Mouse (Mus musculus) right cerebral cortex, postnatal 36 days (tissue): ENCODE results near the gene Synpo2.
A peak's percentile ranks its signal among the peaks of the same experiment; 100 is the strongest.

ENCODE experiments used
- DNase-seq, 2 experiments: peaks; one replicate each; pipeline ENCODE4 v3.0.0; 2022; ENCODE audit warnings: low spot score in 2 of 2, mixed read lengths in 1 of 2

Synpo2 gene

DNA sequence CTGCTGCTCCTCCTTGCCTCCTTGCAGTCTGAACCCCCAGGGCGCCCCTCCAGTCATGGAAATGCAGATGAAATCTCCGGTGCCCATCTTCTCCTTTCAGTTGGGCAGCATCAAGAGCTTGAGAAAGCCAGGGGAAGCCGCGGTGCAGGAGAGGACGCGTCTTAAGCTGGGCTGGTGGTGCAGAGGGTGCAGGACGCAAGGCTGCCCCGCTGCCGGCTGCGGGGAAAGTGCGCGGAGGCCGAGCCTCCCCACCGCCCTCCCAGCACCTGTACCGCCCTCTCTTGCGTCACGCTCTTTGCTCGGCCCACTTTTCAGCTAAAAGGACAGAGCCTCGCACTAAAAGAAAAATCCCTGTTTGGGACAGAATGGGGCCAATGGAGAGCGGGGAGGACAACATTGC lies at the start of gene Synpo2:
Synpo2 (minus strand) TSS at position 229 of the 400 bp plus-strand sequence.
- peak; percentile 8 to 20 for DNase-seq

DNA sequence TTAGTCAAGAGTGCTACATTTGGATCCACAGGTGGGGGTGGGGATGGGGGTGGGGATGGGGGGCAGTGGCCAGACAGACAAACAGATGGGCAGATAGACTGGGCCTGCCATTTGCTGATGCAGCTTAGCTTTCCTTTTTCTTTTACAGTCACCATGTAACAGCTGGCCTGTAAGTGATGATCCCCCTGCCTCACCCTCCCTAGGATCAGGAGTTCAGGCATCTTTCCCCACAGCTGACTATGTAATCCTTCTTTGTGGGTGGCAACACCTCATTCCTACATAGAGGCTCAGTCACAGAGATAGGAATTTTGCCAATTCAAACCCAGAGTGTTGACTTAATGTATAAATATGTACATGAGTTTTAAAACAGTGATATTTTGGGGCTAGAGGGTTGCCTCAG lies 49.7 kb upstream of the Synpo2 start:
- no peak for DNase-seq

DNA sequence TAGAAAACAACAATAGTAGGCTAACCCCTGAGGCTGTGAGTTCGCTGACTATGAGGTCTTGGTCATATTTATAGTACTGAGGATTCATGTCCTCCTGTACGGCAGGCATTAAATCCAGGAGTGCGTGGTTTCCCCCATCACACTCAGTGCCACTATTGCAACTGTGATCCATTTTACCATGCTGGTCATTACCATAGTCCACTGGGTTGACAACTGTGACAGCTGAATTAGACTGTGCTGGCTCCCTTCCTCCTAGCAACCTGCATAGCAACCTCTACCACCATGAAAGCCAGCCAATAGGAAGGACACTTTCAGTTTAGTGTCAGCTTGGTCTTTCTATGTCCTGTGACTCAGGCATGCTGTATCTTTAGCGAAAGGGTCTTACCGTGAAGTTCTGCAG lies 48.3 kb upstream of the Synpo2 start:
- DNase-seq, result no peak

DNA sequence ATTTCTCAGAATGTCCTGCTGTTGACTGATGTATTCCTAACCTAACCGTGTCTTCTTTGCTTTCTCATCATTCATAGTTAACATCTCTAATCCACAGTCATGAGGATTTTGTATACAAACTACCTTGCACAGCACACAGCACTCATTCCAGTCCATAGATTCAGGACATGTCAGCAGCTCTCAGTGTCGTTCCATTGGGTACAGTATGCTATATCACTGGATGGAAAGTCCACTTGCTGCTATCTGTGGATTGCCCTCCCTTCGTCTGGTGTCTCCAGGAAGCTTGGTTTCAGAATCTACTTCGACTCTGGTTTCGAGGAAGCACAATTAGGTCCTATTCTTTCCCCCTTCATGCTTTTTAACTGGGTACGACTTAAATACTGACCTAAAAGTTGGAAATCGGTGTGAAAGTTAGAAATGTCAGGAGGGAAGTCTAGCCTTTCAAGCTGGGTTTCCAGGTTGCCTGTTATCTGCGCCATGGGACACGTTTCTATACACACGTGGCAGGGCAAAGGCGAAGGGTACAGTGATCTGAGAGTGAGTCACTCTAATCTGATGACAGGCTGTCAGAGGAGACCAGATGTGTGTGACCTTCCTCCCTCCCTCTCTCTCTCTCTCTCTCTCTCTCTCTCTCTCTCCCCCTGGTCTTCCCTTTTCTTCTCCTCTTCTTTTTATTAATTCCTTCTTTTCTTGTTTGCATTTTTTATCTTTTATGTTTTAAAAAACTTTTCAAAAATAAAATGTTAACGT lies 47.1 kb upstream of the Synpo2 start:
- no peak for DNase-seq

DNA sequence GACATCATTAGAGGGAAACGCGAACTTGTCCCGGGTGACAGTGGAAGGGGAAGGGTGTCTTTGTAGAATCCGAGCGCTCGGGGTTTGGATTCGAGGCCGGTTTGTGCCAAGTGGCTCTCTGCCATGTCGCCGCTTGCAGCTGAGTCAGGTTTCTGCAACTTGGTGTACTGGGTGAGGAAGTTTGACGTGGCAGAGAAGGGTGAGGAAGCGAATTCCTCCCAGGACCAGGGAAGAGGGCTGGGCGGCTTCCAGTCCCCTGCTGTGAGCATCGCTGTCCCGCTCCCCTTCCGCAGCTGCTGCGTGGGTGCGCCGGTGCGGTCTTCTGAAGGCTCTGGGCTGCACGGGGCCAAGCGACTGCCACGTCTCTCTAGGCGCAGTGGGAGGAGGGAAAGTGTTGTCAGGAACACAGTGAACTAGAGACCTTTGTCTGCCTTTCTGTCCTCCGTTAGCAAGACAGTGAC lies 31.8 kb upstream of the Synpo2 start:
- DNase-seq, result peak; percentile 12 to 29

DNA sequence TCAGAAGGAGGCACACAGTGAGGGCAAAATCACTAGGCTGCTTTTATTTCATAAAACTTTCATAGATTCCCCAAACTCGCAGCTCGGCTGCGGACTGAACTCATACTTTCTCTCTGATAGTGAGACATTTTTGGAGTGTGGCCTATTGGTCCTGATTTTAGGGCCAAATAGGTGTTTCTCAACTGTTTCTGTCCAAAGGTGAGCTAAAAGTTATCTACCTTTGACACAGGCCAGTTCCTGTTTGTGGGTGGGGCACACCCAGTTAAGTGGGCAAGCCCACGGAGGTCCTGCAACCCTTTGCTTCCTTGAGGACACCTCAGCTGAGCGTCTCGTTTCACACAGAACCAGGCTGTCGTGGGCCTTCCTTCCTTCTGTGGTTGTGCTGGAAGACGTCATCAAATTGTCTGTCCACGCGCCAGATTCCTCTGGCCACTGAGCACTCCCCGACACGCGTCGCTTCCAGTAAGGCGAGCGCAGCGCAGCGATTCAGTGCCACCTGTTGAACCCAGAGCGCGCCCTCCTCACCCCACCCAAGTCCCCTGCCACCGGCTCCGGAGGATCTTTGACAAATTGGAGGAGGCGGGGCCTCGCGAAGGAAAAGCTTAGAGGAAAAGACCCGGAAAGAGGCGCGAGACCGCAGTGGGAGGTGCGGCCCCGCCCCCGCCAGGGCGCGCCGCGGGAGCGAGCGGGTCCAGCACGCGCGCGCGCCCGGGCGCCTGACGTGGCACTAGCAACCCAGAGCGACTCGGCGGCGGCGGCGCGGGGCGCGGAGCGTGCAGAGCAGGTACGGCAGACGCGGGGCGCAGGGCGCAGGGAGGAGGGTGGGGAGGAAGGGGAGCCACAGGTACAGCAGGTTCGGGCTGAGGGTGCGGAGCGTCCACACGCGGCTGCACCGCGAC lies 31.1 kb upstream of the Synpo2 start, which contains the start of gene Sec24d:
Sec24d (plus strand) TSS at position 703 of the 899 bp plus-strand sequence.
- DNase-seq, result peak; percentile 65 to 69

DNA sequence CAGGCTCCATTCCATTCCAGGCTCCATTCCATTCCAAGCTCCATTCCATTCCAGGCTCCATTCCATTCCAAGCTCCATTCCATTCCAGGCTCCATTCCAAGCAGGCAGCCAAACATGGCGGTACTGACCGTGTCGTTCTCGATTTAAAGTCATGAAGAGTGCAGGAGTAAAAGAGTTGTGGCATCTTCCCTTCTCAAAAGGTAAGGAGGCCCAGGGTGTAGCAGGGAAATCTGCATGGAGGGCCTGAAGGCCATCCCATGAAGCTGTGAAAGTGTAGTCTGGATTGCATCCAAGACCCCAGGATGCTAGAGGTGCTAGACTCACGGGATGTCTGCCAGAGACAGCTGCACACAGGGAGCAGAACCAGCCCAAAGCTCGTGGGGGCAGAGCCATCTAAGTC lies 28.8 kb upstream of the Synpo2 start:
- no peak for DNase-seq

DNA sequence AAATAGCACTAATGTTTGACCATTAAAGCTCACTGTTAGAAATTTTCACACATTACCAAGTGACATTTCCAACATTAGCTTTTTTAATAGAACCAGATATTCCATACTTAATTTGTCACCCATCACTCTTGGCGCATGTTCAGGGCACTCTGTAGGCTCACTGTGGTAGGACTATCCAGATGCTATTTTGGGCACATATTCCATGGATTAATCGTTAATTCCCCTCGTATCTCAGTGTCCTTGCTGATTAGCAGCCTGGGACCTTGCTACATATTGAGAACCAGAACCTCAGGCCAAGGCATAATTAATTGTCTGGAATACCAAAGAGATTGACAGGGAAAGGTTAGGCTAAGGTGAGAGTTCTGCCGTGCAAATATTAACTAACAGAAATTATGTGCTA lies 22.8 kb upstream of the Synpo2 start:
- DNase-seq, result no peak

DNA sequence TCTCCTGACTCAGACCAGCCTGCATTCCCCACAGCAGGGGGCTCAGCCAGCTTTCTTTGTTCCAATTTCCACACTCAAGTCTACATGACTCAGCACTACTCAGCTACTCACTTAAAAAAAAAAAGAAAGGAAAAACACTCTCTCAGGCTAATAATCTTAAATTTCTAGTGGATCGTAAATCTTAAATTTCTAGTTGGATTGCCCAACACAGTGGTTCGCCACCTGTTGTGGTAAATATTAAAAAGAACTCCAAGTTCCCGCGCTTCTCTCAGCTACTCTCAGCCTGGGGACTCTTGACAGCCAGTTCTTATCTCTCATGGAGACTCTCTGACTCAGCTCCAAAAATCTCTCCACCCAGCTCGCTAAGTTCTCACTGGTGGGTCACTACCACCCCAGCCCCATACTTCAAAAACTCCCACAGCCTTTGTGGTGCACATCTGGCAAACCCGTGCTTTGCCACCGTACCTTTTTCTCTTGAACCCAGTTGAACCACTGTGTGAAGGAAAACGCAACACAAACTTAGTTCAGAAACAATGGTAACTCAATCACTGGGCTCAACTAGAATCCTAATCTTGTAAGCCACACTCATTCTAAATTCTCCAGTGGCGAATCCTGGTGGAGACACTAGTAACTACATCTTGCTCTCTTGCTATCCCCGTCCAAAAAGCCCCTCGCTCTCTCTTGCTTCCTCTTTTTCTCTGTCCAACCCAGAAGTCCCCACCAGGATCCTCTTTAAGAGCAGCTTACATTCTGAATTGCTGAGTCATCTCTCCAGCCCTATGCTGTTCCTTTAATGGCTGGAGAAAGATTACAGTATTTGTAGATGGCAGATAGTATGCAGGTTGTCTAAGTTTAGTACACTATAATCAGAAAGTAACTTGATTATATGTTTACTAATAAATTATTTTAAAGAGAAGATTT lies 20.5 kb upstream of the Synpo2 start:
- DNase-seq, result no peak

DNA sequence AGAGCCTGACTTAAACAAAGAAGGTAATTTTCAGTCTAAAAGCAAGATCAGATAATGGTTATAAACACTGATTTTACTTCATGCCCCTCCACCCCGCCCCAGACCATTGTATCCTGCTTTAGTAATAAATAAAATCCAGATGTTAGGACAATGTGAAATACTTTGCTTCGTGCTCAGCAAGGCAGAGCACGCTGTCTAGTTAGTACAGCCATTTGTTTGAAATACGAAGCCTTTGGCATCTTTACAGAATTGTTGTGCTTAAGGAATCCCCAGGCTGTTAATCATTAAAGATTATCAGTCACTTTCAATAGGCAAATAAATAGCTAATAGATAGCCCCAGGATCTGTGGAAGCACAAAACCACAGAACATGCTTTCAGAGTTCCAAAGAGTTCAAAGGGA lies 9.7 kb upstream of the Synpo2 start:
- no peak for DNase-seq

DNA sequence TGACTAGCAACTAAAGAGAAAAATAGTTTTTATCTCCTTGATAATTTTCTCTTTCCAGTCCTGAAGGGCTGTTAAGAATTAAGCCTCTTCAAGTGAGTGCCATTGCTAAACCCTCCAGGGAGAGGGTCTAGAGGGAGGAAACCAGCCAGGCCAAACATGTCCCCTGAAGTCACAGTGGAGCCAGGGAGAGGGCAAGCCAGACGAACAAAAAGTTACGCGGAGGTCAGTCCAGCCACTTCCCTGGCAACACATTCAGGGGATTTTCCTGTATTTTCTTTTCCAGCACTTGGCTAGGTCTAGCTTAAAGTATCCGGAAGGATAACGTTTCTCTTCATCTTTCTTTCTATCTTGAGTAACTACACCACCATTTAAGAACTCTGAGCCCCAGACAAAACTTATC lies 8.4 kb upstream of the Synpo2 start:
- DNase-seq, result no peak

DNA sequence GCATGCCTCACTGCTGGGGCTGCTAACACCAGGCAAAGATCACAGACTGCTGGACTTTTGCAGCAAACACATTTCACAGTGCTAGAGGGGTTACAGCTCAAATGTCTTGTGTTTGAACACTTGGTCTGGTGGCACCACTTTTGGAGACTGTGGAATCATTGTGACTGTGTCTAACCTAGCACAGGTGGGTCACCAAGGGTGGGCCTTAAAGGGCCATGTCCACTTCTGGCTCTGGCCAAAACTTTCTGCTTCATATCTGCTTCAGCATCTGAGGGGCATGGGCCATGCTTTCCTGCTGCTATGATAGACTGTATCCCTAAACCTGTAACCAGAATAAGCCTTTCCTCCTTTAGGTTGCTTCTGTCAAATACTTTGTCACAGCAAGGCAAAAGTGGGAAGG lies 1.5 kb upstream of the Synpo2 start:
- no peak for DNase-seq

DNA sequence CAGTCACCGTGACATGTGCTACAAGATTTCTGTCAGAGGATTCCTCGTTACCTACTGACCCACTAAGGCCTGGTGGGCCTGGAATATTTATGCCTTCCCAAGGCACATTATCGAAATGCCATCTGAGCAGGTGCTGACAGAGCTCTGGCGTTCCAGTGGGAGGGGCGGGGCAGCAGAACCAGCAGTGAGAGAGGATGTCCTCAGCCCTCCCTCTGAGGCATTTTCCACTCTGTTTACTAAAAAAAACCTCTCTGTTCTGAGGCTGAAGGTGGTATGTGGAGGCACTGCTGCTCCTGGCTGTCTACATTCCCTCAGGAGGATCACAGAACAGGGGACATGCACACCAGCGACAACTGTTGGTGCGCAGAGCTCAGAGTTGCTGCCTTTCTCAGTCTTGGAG lies 1.1 kb upstream of the Synpo2 start:
- no peak for DNase-seq

DNA sequence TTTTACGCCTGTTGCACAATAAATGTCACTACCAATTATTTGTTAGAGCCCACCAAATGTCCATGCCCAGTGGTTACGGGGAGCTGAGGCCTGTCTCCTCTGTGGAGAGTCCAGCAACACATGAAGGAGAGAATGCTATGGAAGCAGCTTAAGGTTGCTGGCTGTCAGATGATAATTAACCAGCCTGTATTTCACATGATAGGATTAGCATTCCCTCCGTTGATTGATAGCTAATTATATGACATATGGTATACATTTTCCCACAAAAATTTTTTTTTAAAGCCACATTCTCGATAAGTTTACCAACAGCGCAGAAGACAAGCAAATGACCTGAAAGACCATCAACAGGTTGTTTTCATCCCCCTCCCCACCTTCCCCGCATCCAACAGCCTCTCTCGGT lies 454 bp downstream of the Synpo2 start:
- no peak for DNase-seq

DNA sequence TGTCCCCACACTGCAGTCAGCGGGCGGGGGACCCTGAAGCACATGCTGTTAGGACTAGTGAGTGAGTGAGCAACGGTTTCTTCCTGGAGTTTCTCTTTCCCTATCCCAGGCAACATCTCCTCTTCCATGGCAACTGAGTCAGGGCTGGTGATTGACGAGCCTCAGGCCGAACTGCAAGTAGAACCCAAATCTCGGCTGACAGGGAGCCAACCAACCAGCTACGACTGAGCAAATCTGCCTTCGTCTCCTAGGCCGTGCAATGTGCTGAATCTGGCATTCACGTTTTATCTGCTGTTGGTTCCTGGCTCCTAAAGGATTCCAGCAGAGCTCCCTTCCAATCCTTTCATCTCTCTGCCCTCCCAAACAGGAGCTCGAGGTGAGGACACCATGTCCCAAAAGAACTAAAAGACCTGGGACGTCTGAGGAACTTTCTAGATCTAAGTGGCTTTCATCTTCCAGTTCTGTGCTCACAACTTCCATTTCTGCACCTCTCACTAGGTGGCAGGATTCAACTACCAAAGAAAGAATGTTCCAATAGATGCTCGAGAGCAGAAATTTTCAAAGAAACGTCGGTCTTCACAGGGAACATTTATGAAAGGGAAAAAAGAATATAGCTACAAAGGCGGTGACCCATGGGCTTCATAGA lies 1.6 kb downstream of the Synpo2 start:
- DNase-seq, result peak; percentile 12 to 18

DNA sequence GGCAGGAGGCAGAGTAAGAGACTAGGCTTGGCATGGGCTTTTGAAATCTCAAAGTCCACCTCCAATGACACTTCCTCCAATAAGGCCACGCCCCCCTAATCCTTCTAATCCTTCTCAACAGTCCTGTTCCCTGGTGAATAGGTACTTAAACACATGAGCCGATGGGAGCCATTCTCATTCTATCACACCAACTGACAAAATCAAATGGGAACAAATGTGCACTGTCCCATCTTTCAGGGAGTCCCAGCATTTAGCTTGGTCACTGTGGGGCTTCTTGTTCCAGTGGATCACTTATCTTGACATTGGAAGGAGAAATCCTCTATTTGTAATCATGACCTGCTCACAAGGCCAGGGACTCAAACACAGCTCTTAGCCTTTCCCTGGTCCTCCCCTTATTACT lies 4.3 kb downstream of the Synpo2 start:
- no peak for DNase-seq

DNA sequence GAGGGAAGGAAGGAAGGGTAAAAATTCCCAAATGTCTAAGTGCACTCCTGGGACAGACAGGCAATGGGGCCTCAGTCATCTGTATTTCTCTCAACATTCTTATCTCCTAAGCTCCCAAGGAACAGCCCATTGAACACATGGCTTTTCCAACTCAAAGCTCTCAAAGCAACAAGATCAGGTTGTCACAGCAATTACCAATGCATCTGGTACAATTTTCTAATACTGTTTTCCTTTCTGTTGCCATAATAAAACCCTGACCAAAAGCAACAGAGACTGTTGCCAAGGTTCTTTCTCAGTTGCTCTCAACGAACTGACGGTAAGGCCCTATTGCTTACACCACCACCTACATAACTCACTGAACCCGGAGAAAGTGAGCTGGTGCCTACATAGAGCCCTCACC lies 8.7 kb downstream of the Synpo2 start:
- DNase-seq, result no peak

DNA sequence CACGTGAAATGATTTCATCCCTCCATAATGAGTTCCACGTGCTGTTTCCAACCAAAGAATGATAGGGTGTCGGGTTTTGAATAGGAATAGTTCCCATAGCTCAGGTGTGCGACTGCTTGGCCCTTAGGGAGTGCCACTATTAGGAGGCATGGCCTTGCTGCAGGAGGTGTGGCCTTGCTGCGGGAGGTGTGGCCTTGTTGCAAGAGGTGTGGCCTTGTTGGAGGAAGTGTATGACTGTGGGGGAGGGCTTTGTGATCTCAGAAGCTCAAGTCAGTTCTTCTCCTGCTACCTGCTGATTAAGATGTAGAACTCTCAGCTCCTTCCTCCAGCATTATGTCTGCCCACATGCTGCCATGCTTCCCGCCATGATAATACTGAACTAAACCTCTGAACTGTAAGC lies 17.3 kb downstream of the Synpo2 start:
- DNase-seq, result no peak

DNA sequence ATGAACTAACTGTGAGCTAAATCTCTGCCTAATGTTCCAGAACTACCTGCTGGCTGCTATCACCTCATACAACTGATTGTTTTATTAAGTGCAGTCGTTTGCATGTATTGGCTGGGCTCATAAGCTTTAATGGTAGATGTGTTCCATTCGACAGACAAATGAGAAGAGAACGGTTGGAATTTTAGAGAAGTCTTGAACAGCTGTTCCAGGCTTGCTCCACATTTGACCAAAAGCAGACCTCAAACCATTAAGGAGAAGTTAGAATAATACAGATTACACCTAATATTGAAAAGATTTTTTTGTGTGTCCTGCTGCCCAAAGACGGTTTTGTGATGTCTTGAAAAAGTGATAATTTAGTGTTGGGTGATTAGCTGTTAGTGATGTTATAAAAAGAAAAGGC lies 27.1 kb downstream of the Synpo2 start:
- no peak for DNase-seq

DNA sequence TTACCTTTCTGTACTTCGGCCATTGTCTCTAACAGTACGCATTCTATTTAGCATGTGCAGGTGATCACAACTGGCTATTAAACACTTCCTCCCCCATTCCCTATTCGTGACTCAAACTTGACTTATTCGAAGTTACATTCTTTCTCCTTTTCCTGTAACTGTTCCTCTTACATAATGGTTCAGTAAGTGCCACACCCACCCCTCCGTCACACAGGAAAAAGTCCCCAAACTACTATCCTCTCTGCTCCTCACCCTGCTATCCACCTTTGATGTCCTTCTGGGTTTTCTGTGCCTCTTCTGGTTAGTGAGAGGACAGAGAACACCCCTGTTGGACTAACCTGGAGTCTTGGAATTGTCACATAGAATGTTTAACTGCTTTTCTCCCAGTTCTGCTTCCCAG lies 28.6 kb downstream of the Synpo2 start:
- no peak for DNase-seq

DNA sequence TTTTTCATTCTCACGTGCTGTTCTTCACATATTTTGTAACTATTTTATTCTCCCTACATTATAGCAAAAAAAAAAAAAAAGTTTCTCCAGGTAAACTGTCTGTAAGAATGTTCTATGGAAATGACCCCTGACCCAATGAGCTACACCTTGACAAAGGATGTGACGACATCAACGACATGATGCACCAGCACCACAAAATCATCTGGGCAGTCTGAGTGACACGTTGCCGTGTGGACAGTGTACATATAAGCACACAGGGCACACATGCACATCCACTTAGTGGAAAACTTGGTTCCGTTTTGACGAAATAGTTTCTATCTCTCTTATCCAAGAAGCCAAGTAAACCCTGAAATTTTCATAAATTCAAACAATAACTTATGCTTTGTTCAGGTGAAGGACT lies 30.5 kb downstream of the Synpo2 start:
- DNase-seq, result no peak
